Mouse (Mus musculus): ENCODE measurements around the gene Gpatch1. TPM values are rescaled to one million over a fixed set of nuclear protein-coding genes. Genes with fewer than 3 reads are reported as not detected.

The Gpatch1 gene
- total RNA-seq, 1 experiment: 11.0 TPM

DNA sequence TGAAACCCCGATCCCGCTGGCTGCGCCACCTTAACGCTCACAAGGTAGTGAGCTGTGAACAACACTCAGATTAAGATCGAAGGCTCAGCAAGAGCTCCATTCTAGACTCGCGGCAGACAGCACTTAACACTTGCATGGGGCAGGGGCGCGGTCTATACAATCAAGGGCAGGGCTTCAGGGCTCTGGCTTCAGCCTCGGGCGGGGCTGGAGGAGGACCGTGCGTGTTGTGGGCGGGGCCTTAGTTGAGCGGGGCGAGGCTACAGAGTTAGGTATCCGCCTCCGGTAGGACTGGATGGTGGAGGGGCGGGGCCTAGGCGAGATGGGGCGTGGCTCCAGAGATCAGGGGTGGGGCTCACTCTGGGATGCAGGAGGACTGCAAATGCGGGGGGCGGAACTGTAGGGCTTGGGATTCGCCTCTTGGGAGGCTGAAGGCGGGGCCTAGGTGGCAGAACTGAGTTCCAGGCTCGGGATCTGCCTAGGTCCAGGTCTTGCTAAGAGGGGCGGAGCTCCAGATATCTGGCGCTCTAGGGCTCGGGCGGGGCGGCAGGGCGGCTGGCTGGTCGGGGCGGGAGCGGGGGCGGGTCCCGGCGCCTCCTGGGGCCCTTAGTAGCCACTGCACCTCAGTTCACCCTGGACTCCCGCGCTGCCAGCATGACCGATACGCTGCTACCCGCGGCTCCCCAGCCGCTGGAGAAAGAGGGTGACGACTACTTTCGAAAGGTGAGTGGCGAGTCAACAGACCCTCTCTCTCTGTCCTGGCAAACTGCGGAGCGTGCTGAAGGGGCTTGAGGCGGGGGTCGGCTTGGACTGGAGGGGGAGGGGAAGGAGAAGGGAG lies 15.7 kb upstream of the Gpatch1 start, which contains the start of gene Rhpn2:
Rhpn2 (plus strand) TSS at position 479 of the 835 bp plus-strand sequence.
- H3K36me3 ChIP-seq (ENCODE audit: control insufficient read depth, insufficient read depth, low read length, poor library complexity, severe bottlenecking): no peaks in the 10 kb centered on the region
- no peaks in the 10 kb centered on the region for H3K9me3 ChIP-seq (ENCODE audit: control insufficient read depth, insufficient read depth, low read depth, low read length)
- DNase-seq (ENCODE audit: low read depth, low spot score): peak; percentile 99
- H3K9ac ChIP-seq (ENCODE audit: insufficient read depth, low read depth, low read length, poor library complexity, severe bottlenecking): peak within 1 kb of the TSS; percentile 61
- H3K4me3 ChIP-seq (ENCODE audit: insufficient read depth in 1 of 2, low read depth in 1 of 2, low read length in 2 of 2, poor library complexity in 1 of 2, severe bottlenecking in 1 of 2): peak within 1 kb of the TSS; percentile 73 to 79
- TF ChIP-seq CHD2 (IDR thresholded peaks at IDR 0.05; ENCODE audit: low read depth, low read length) (no peak), ZNF384 (IDR thresholded peaks at IDR 0.05; ENCODE audit: low read depth, low read length) (no peak), MAFK (IDR thresholded peaks at IDR 0.05; ENCODE audit: insufficient read depth, low read depth, low read length) (no peak), HCFC1 (IDR thresholded peaks at IDR 0.05; ENCODE audit: borderline replicate concordance, insufficient read depth, low read length) (0 out of 2 replicates have a peak, but pooled peaks have one; percentile 28)
- in situ Hi-C loops (cut with MboI; ENCODE audit: low sequenced_read_pairs in 2 of 2, unreplicated experiment in 2 of 2): no loop called here
- peak within 1 kb of the TSS; percentile 59; the same call in 1 of the 2 replicates for H3K27ac ChIP-seq (ENCODE audit: insufficient read depth, low read depth, low read length, poor library complexity, severe bottlenecking)
- H3K4me1 ChIP-seq (ENCODE audit: control insufficient read depth in 2 of 2, insufficient read depth in 2 of 2, low read length in 2 of 2, poor library complexity in 1 of 2): peaks cover 2 to 5% of the 10 kb centered on the region in 2 experiments; a peak in 2 of 4 replicates

DNA sequence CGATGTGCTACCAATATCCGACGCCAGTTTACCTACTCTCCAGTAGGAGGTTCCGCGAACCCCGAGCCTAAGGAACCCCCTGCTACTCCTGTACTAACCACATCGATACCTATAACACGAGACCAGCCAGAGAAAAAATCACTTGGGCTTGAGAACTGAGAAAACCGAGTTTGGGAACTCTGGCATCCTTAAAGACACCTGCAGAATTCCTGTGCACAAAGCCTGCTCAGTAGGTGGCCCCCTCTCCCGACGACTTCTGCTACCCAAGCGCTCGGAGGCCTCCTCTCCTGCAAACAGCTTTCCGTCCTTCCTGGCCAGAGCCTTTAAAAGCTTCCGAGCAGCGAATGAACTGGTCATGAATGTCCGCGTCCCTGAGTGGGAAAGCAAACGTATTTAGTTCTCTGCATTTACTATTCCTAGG lies 15.0 kb upstream of the Gpatch1 start:
- Histone ChIP-seq H3K4me1 (ENCODE audit: control insufficient read depth in 2 of 2, insufficient read depth in 2 of 2, low read length in 2 of 2, poor library complexity in 1 of 2) (peaks cover 2 to 5% of the 10 kb centered on the region in 2 experiments; a peak in 2 of 4 replicates), H3K27ac (ENCODE audit: insufficient read depth, low read depth, low read length, poor library complexity, severe bottlenecking) (peak overlapping the region; percentile 59; the same call in 1 of the 2 replicates), H3K9me3 (ENCODE audit: control insufficient read depth, insufficient read depth, low read depth, low read length) (no peaks in the 10 kb centered on the region), H3K9ac (ENCODE audit: insufficient read depth, low read depth, low read length, poor library complexity, severe bottlenecking) (peak overlapping the region; percentile 24; the same call in 1 of the 2 replicates), H3K4me3 (ENCODE audit: insufficient read depth in 1 of 2, low read depth in 1 of 2, low read length in 2 of 2, poor library complexity in 1 of 2, severe bottlenecking in 1 of 2) (peak overlapping the region; percentile 49 to 69), H3K36me3 (ENCODE audit: control insufficient read depth, insufficient read depth, low read length, poor library complexity, severe bottlenecking) (no peaks in the 10 kb centered on the region)
- in situ Hi-C loops (cut with MboI; ENCODE audit: low sequenced_read_pairs in 2 of 2, unreplicated experiment in 2 of 2): no loop called here
- no peak for TF ChIP-seq MAFK (IDR thresholded peaks at IDR 0.05; ENCODE audit: insufficient read depth, low read depth, low read length)
- TF ChIP-seq HCFC1 (IDR thresholded peaks at IDR 0.05; ENCODE audit: borderline replicate concordance, insufficient read depth, low read length): no peak
- no peak for TF ChIP-seq ZNF384 (IDR thresholded peaks at IDR 0.05; ENCODE audit: low read depth, low read length)
- no peak for TF ChIP-seq CHD2 (IDR thresholded peaks at IDR 0.05; ENCODE audit: low read depth, low read length)
- TF ChIP-seq ZC3H11A (IDR thresholded peaks at IDR 0.05; ENCODE audit: borderline replicate concordance, low read depth, low read length): no peak
- DNase-seq (ENCODE audit: low read depth, low spot score): no peak

DNA sequence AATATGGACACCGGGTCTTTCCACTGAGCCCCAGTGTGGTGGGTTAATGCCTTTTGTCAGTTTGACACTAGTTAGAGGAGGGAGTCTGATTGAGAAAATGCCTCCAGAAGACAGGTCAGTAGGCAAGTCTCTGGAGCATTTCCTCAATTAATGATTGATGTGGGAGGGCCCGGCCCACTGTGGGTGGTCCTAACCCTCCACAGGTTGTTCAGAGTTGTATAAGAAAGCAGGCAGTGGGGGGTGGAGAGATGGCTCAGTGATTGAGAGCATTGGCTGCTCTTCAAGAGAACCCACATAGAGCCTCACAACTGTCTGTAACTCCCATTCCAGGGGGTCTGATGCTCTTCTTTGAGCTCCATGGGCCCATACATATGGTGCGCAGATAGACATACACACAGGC lies 13.3 kb upstream of the Gpatch1 start:
- in situ Hi-C loops (cut with MboI; ENCODE audit: low sequenced_read_pairs in 2 of 2, unreplicated experiment in 2 of 2): no loop called here
- Histone ChIP-seq H3K9me3 (ENCODE audit: control insufficient read depth, insufficient read depth, low read depth, low read length) (no peaks in the 10 kb centered on the region), H3K9ac (ENCODE audit: insufficient read depth, low read depth, low read length, poor library complexity, severe bottlenecking) (no peak overlapping the region), H3K36me3 (ENCODE audit: control insufficient read depth, insufficient read depth, low read length, poor library complexity, severe bottlenecking) (no peaks in the 10 kb centered on the region), H3K4me3 (ENCODE audit: insufficient read depth in 1 of 2, low read depth in 1 of 2, low read length in 2 of 2, poor library complexity in 1 of 2, severe bottlenecking in 1 of 2) (no peak overlapping the region), H3K4me1 (ENCODE audit: control insufficient read depth in 2 of 2, insufficient read depth in 2 of 2, low read length in 2 of 2, poor library complexity in 1 of 2) (peaks cover 2 to 5% of the 10 kb centered on the region in 2 experiments; a peak in 2 of 4 replicates), H3K27ac (ENCODE audit: insufficient read depth, low read depth, low read length, poor library complexity, severe bottlenecking) (no peak overlapping the region)
- TF ChIP-seq ZNF384 (IDR thresholded peaks at IDR 0.05; ENCODE audit: low read depth, low read length) (no peak), HCFC1 (IDR thresholded peaks at IDR 0.05; ENCODE audit: borderline replicate concordance, insufficient read depth, low read length) (no peak), CHD2 (IDR thresholded peaks at IDR 0.05; ENCODE audit: low read depth, low read length) (no peak), ZC3H11A (IDR thresholded peaks at IDR 0.05; ENCODE audit: borderline replicate concordance, low read depth, low read length) (no peak), MAFK (IDR thresholded peaks at IDR 0.05; ENCODE audit: insufficient read depth, low read depth, low read length) (no peak)
- no peak for DNase-seq (ENCODE audit: low read depth, low spot score)

DNA sequence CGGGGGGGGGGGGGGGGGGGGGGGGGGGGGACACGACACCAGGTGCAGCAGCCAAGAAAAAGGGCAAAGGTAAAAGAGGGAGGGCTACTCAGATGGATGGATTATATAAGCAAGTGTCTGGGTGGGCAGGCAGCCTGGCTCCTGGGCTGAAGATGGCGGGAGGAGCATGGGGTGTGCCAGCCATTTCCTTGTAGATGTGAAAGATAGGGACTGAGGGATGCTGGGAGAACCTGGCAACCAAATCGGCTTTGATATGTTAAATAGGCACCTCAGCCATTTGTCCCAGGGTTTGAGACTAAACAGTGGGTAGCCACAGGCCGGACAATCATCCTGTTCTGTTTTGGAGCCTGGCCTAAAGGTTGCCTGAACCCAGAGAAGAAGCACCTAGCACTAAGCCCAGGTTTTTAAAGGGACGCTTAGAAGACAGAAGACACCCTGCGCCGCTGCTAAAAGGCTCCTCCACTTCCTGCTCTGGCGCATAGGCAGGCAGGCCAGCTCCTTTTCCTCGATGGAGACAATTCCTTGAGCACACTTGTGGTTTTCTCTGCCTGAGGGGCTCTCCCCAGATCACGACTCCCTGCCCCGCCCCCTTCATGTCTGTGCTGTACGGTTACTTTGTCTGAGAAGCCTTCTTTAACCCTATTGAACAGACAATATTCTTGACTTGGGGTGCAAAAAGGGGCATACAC lies 4.6 kb upstream of the Gpatch1 start:
- Histone ChIP-seq H3K36me3 (ENCODE audit: control insufficient read depth, insufficient read depth, low read length, poor library complexity, severe bottlenecking) (no peaks in the 10 kb centered on the region), H3K27ac (ENCODE audit: insufficient read depth, low read depth, low read length, poor library complexity, severe bottlenecking) (peak overlapping the region; percentile 95), H3K9me3 (ENCODE audit: control insufficient read depth, insufficient read depth, low read depth, low read length) (no peaks in the 10 kb centered on the region), H3K4me1 (ENCODE audit: control insufficient read depth in 2 of 2, insufficient read depth in 2 of 2, low read length in 2 of 2, poor library complexity in 1 of 2) (peaks cover 0 to 14% of the 10 kb centered on the region in 2 experiments; a peak in 2 of 4 replicates), H3K9ac (ENCODE audit: insufficient read depth, low read depth, low read length, poor library complexity, severe bottlenecking) (peak overlapping the region; percentile 73), H3K4me3 (ENCODE audit: insufficient read depth in 1 of 2, low read depth in 1 of 2, low read length in 2 of 2, poor library complexity in 1 of 2, severe bottlenecking in 1 of 2) (peak overlapping the region; percentile 47 to 48)
- peak; percentile 54 for DNase-seq (ENCODE audit: low read depth, low spot score)
- TF ChIP-seq MAFK (IDR thresholded peaks at IDR 0.05; ENCODE audit: insufficient read depth, low read depth, low read length) (no peak), ZC3H11A (IDR thresholded peaks at IDR 0.05; ENCODE audit: borderline replicate concordance, low read depth, low read length) (no peak), HCFC1 (IDR thresholded peaks at IDR 0.05; ENCODE audit: borderline replicate concordance, insufficient read depth, low read length) (no peak), ZNF384 (IDR thresholded peaks at IDR 0.05; ENCODE audit: low read depth, low read length) (no peak), CHD2 (IDR thresholded peaks at IDR 0.05; ENCODE audit: low read depth, low read length) (no peak)
- in situ Hi-C loops (cut with MboI; ENCODE audit: low sequenced_read_pairs in 2 of 2, unreplicated experiment in 2 of 2): no loop called here

Measured in ES-E14 (cell line).